Mouse (Mus musculus): Measurements from ENCODE around the gene Gm4871. TPM values are rescaled to one million over a fixed set of nuclear protein-coding genes. Genes with fewer than 3 reads are reported as not detected.
A peak's percentile ranks its signal among the peaks of the same experiment; 100 is the strongest.
"Not testable (repeated sequence)": the region's sequence is repeated elsewhere in the genome, so short reads cannot be mapped to it uniquely, and the experiment has no call there.

Gm4871 gene
- polyA plus RNA-seq (2012; rRNA removed): not detected in 2 replicates

GRCm38 (mm10) chr5:145032391-145032790, at the start of gene Gm4871:
Gene Gm4871 (minus strand): TSS chr5:145032754.
- H3K27ac ChIP-seq (ENCODE audit: control insufficient read depth, insufficient read depth, low read length); DNase-seq; H3K4me3 ChIP-seq (ENCODE audit: control insufficient read depth, insufficient read depth, low read length); H3K4me1 ChIP-seq (replicated peaks; ENCODE audit: control insufficient read depth, insufficient read depth, low read length); H3K36me3 ChIP-seq (ENCODE audit: control insufficient read depth, insufficient read depth, low read length); H3K27me3 ChIP-seq (ENCODE audit: control insufficient read depth, insufficient read depth, low read length): not testable (repeated sequence)
- WGBS: 69% methylated on average over 5 of the region's 5 CpGs

- 94% methylated on average over 10 of the region's 10 CpGs for WGBS
- Histone ChIP-seq H3K4me3 (ENCODE audit: control insufficient read depth, insufficient read depth, low read length) (no peak overlapping the region), H3K36me3 (ENCODE audit: control insufficient read depth, insufficient read depth, low read length) (no peaks in the 10 kb centered on the region), H3K27me3 (ENCODE audit: control insufficient read depth, insufficient read depth, low read length) (no peaks in the 10 kb centered on the region), H3K27ac (ENCODE audit: control insufficient read depth, insufficient read depth, low read length) (no peak overlapping the region), H3K4me1 (replicated peaks; ENCODE audit: control insufficient read depth, insufficient read depth, low read length) (peaks cover 7% of the 10 kb centered on the region)
- DNase-seq: no peak
- TF ChIP-seq POLR2A (IDR thresholded peaks at IDR 0.05; ENCODE audit: control insufficient read depth, extremely low read depth, insufficient read depth, low read length, poor library complexity): no peak
- no peak for TF ChIP-seq CTCF (IDR thresholded peaks at IDR 0.05; ENCODE audit: borderline replicate concordance, control insufficient read depth, extremely low read depth, insufficient read depth, low read length, poor library complexity)
These were observed 49.5 kb upstream of the Gm4871 start for GRCm38 (mm10) chr5:145081866-145082613.

GRCm38 (mm10) chr5:145075081-145075480, 42.5 kb upstream of the Gm4871 start:
- no peak overlapping the region for H3K27ac ChIP-seq (ENCODE audit: control insufficient read depth, insufficient read depth, low read length)
- 37% methylated on average over 3 of the region's 3 CpGs for WGBS
- H3K36me3 ChIP-seq (ENCODE audit: control insufficient read depth, insufficient read depth, low read length): no peaks in the 10 kb centered on the region
- no peak overlapping the region for H3K4me3 ChIP-seq (ENCODE audit: control insufficient read depth, insufficient read depth, low read length)
- H3K4me1 ChIP-seq (replicated peaks; ENCODE audit: control insufficient read depth, insufficient read depth, low read length): no peaks in the 10 kb centered on the region
- DNase-seq: no peak
- TF ChIP-seq CTCF (IDR thresholded peaks at IDR 0.05; ENCODE audit: borderline replicate concordance, control insufficient read depth, extremely low read depth, insufficient read depth, low read length, poor library complexity): no peak
- no peak for TF ChIP-seq POLR2A (IDR thresholded peaks at IDR 0.05; ENCODE audit: control insufficient read depth, extremely low read depth, insufficient read depth, low read length, poor library complexity)
- no peaks in the 10 kb centered on the region for H3K27me3 ChIP-seq (ENCODE audit: control insufficient read depth, insufficient read depth, low read length)

GRCm38 (mm10) chr5:145071342-145071741, 38.8 kb upstream of the Gm4871 start:
- H3K4me3 ChIP-seq (ENCODE audit: control insufficient read depth, insufficient read depth, low read length): no peak overlapping the region
- no peak for DNase-seq
- H3K27ac ChIP-seq (ENCODE audit: control insufficient read depth, insufficient read depth, low read length): no peak overlapping the region
- no peaks in the 10 kb centered on the region for H3K36me3 ChIP-seq (ENCODE audit: control insufficient read depth, insufficient read depth, low read length)
- H3K4me1 ChIP-seq (replicated peaks; ENCODE audit: control insufficient read depth, insufficient read depth, low read length): no peaks in the 10 kb centered on the region
- no peak for TF ChIP-seq CTCF (IDR thresholded peaks at IDR 0.05; ENCODE audit: borderline replicate concordance, control insufficient read depth, extremely low read depth, insufficient read depth, low read length, poor library complexity)
- no peak for TF ChIP-seq POLR2A (IDR thresholded peaks at IDR 0.05; ENCODE audit: control insufficient read depth, extremely low read depth, insufficient read depth, low read length, poor library complexity)
- H3K27me3 ChIP-seq (ENCODE audit: control insufficient read depth, insufficient read depth, low read length): no peaks in the 10 kb centered on the region
- WGBS: 75% methylated on average over 6 of the region's 6 CpGs

- no peak for TF ChIP-seq POLR2A (IDR thresholded peaks at IDR 0.05; ENCODE audit: control insufficient read depth, extremely low read depth, insufficient read depth, low read length, poor library complexity)
- no peak for TF ChIP-seq CTCF (IDR thresholded peaks at IDR 0.05; ENCODE audit: borderline replicate concordance, control insufficient read depth, extremely low read depth, insufficient read depth, low read length, poor library complexity)
- H3K27me3 ChIP-seq (ENCODE audit: control insufficient read depth, insufficient read depth, low read length): no peaks in the 10 kb centered on the region
- H3K4me1 ChIP-seq (replicated peaks; ENCODE audit: control insufficient read depth, insufficient read depth, low read length): no peaks in the 10 kb centered on the region
- no peak overlapping the region for H3K4me3 ChIP-seq (ENCODE audit: control insufficient read depth, insufficient read depth, low read length)
- H3K27ac ChIP-seq (ENCODE audit: control insufficient read depth, insufficient read depth, low read length): no peak overlapping the region
- WGBS: 4% methylated on average over 5 of the region's 5 CpGs
- DNase-seq: peak; percentile 67
- H3K36me3 ChIP-seq (ENCODE audit: control insufficient read depth, insufficient read depth, low read length): no peaks in the 10 kb centered on the region
These were observed 37.2 kb upstream of the Gm4871 start for GRCm38 (mm10) chr5:145069707-145070106.

GRCm38 (mm10) chr5:145068863-145069262, 36.3 kb upstream of the Gm4871 start:
- no peak for TF ChIP-seq POLR2A (IDR thresholded peaks at IDR 0.05; ENCODE audit: control insufficient read depth, extremely low read depth, insufficient read depth, low read length, poor library complexity)
- no peak for TF ChIP-seq CTCF (IDR thresholded peaks at IDR 0.05; ENCODE audit: borderline replicate concordance, control insufficient read depth, extremely low read depth, insufficient read depth, low read length, poor library complexity)
- H3K4me3 ChIP-seq (ENCODE audit: control insufficient read depth, insufficient read depth, low read length): no peak overlapping the region
- DNase-seq: no peak
- no peak overlapping the region for H3K27ac ChIP-seq (ENCODE audit: control insufficient read depth, insufficient read depth, low read length)
- no peaks in the 10 kb centered on the region for H3K27me3 ChIP-seq (ENCODE audit: control insufficient read depth, insufficient read depth, low read length)
- no peaks in the 10 kb centered on the region for H3K4me1 ChIP-seq (replicated peaks; ENCODE audit: control insufficient read depth, insufficient read depth, low read length)
- no peaks in the 10 kb centered on the region for H3K36me3 ChIP-seq (ENCODE audit: control insufficient read depth, insufficient read depth, low read length)
- 74% methylated on average over 3 of the region's 3 CpGs for WGBS
